ENCODE assay signal across 10 mouse cellular contexts in genomic region chr12:9338801-9339231, GRCm38 (mm10).
DNase-seq lines count a peak whose midpoint lies in the region; ATAC-seq and TF ChIP-seq lines count a peak whose summit lies in the region.
"Had no signal": no experiment of that assay in that cellular context is flagged by ENCODE, and none has a peak within 500 bp of the region (broad histone marks: within the 10 kb centered on the region; RNA-seq: fewer than 3 reads in every experiment).

No protein-coding gene starts in this region.

- no peak for ATAC-seq in heart, embryonic 12.5 days (ENCODE audit: insufficient number of reproducible peaks, low FRiP score)
- ATAC-seq in midbrain, postnatal 0 days (ENCODE audit: low FRiP score): 0 out of 2 replicates have a peak, but pooled peaks have one; percentile 13
- no peak for ATAC-seq in midbrain, embryonic 11.5 days (ENCODE audit: low FRiP score)
- no peak for ATAC-seq in megakaryocyte, adult 5-6 weeks (ENCODE audit: poor library complexity, severe bottlenecking)

- H3K4me1 ChIP-seq in heart, embryonic 12.5 days (replicated peaks): no peaks in the 10 kb centered on the region
- no peaks in the 10 kb centered on the region for H3K4me1 ChIP-seq in midbrain, postnatal 0 days (ENCODE audit: insufficient read depth, low read length)
- H3K4me1 ChIP-seq in midbrain, embryonic 11.5 days (ENCODE audit: control insufficient read depth, insufficient read depth, low read length): no peaks in the 10 kb centered on the region

- intact Hi-C loops in heart, postnatal 10 days (cut with DNase I): no loop called here
- intact Hi-C loops in gastrocnemius, postnatal 14 days (cut with DNase I; ENCODE audit: low total_unique reads): no loop called here

- H3K9ac ChIP-seq in heart, embryonic 12.5 days: no peak overlapping the region
- no peak overlapping the region for H3K9ac ChIP-seq in midbrain, postnatal 0 days (replicated peaks; ENCODE audit: low read length, poor library complexity, severe bottlenecking)
- H3K9ac ChIP-seq in midbrain, embryonic 11.5 days (ENCODE audit: low read length): no peak overlapping the region

- no peaks in the 10 kb centered on the region for H3K9me3 ChIP-seq in heart, embryonic 12.5 days (replicated peaks)
- H3K9me3 ChIP-seq in midbrain, postnatal 0 days (ENCODE audit: low read length): no peaks in the 10 kb centered on the region
- H3K9me3 ChIP-seq in midbrain, embryonic 11.5 days (ENCODE audit: control insufficient read depth, low read length): no peaks in the 10 kb centered on the region

- no peaks in the 10 kb centered on the region for H3K36me3 ChIP-seq in heart, embryonic 12.5 days
- H3K36me3 ChIP-seq in midbrain, postnatal 0 days (ENCODE audit: insufficient read depth, low read length): no peaks in the 10 kb centered on the region
- H3K36me3 ChIP-seq in midbrain, embryonic 11.5 days (ENCODE audit: control insufficient read depth, insufficient read depth, low read length): no peaks in the 10 kb centered on the region

- DNase-seq in heart, postnatal 10 days: peak; percentile 17 to 23
- no peak for DNase-seq in midbrain, postnatal 0 days (ENCODE audit: low spot score)
- no peak for DNase-seq in midbrain, embryonic 11.5 days (ENCODE audit: low spot score, missing footprints)
- peak; percentile 40 for DNase-seq in gastrocnemius, postnatal 14 days
- peak; percentile 10 for DNase-seq in yolk sac, embryonic 10.5 days (ENCODE audit: low spot score)
- DNase-seq in layer of hippocampus, adult 18-20 months (ENCODE audit: low spot score in 2 of 2): no peak

- no peak overlapping the region for H3K4me3 ChIP-seq in heart, embryonic 12.5 days
- no peak overlapping the region for H3K4me3 ChIP-seq in midbrain, postnatal 0 days (ENCODE audit: low read depth, low read length)
- H3K4me3 ChIP-seq in midbrain, embryonic 11.5 days (ENCODE audit: low read depth, low read length): no peak overlapping the region
- H3K4me3 ChIP-seq: erythroblast, embryonic 14.5 days had no signal

- no peaks in the 10 kb centered on the region for H3K27me3 ChIP-seq in heart, embryonic 12.5 days (replicated peaks)
- H3K27me3 ChIP-seq in midbrain, postnatal 0 days (ENCODE audit: insufficient read depth, low read length): no peaks in the 10 kb centered on the region
- H3K27me3 ChIP-seq in midbrain, embryonic 11.5 days (ENCODE audit: control insufficient read depth, insufficient read depth, low read length): no peaks in the 10 kb centered on the region
- H3K27me3 ChIP-seq: CH12.LX had no signal

- TF ChIP-seq CTCF in midbrain, postnatal 0 days (IDR thresholded peaks at IDR 0.05): no peak

- no peak overlapping the region for H3K4me2 ChIP-seq in heart, embryonic 12.5 days
- H3K4me2 ChIP-seq in midbrain, postnatal 0 days (ENCODE audit: low read depth, low read length, poor library complexity, severe bottlenecking): no peak overlapping the region
- H3K4me2 ChIP-seq in midbrain, embryonic 11.5 days: no peak overlapping the region

- H3K27ac ChIP-seq in heart, embryonic 12.5 days (ENCODE audit: poor library complexity, severe bottlenecking): no peak overlapping the region
- no peak overlapping the region for H3K27ac ChIP-seq in midbrain, postnatal 0 days (ENCODE audit: low read depth, low read length)
- no peak overlapping the region for H3K27ac ChIP-seq in midbrain, embryonic 11.5 days (ENCODE audit: low read depth, low read length)

- 61% methylated on average over 7 of the region's 7 CpGs for WGBS in heart, embryonic 12.5 days
- whole genome bisulfite sequencing in midbrain, postnatal 0 days: 55% methylated on average over 7 of the region's 7 CpGs
- WGBS in midbrain, embryonic 11.5 days: 66% methylated on average over 7 of the region's 7 CpGs

Comparison
In these comparisons a context has a peak if more than half of its experiments do, and no peak if none do; other contexts are left out.
1. DNase-seq: peak in heart, postnatal 10 days (2 of 2), gastrocnemius, postnatal 14 days (single experiment) and yolk sac, embryonic 10.5 days (single experiment); none in midbrain, postnatal 0 days (single experiment), midbrain, embryonic 11.5 days (single experiment) and layer of hippocampus, adult 18-20 months (0 of 2).